Mouse (Mus musculus) heart, embryonic 14.5 days (tissue): ENCODE measurements around the gene Krt42. TPM values are rescaled to one million over a fixed set of nuclear protein-coding genes. Genes with fewer than 3 reads are reported as not detected.
"Not testable (repeated sequence)": the region's sequence is repeated elsewhere in the genome, so short reads cannot be mapped to it uniquely, and the experiment has no call there.

Experiments
- ATAC-seq: fragments of 200-750 bp; cut with Nextera tagmentation; 2 replicates; pipeline ENCODE4 v1.8.0; 2017; ENCODE audit warnings: low read depth, moderate TSS enrichment; ENCODE audit not compliant: insufficient number of reproducible peaks, insufficient read depth, low FRiP score
- H3K27ac ChIP-seq, 2 experiments: fragments of 200-500 bp in 1 of 2; fragments of 300-500 bp in 1 of 2; sonication (generic) in 1 of 2; replicated peaks in 1 of 2; 2 replicates each; pipeline ENCODE4 v1.5.1; 2012 to 2014; ENCODE audit warnings: low read depth in 2 of 2, low read length in 2 of 2, control low read depth in 1 of 2, mild to moderate bottlenecking in 1 of 2, mixed read lengths in 1 of 2; ENCODE audit not compliant: control insufficient read depth in 1 of 2, insufficient read depth in 1 of 2
- H3K27me3 ChIP-seq: fragments of 300-500 bp; sonication (generic); 2 replicates; pipeline ENCODE4 v1.6.1; 2014; ENCODE audit warnings: mild to moderate bottlenecking, low read length, control low read depth; ENCODE audit not compliant: control insufficient read depth, insufficient read depth
- H3K36me3 ChIP-seq: fragments of 300-500 bp; sonication (generic); 2 replicates; pipeline ENCODE4 v1.6.1; 2014; ENCODE audit warnings: mild to moderate bottlenecking, control low read depth, low read length, mixed read lengths; ENCODE audit not compliant: control insufficient read depth, insufficient read depth
- H3K4me1 ChIP-seq, 2 experiments: fragments of 200-500 bp in 1 of 2; fragments of 300-500 bp in 1 of 2; sonication (generic) in 1 of 2; 2 replicates each; pipeline ENCODE4 v1.6.1; 2012 to 2014; ENCODE audit warnings: low read length in 2 of 2, control low read depth in 1 of 2, mixed read lengths in 1 of 2; ENCODE audit not compliant: control insufficient read depth in 2 of 2, insufficient read depth in 2 of 2
- H3K4me2 ChIP-seq: fragments of 300-500 bp; sonication (generic); 2 replicates; pipeline ENCODE4 v1.6.1; 2014; ENCODE audit warnings: mild to moderate bottlenecking, low read length
- H3K4me3 ChIP-seq, 2 experiments: fragments of 200-500 bp in 1 of 2; fragments of 300-500 bp in 1 of 2; sonication (generic) in 1 of 2; 2 replicates each; pipeline ENCODE4 v1.5.1; 2012 to 2014; ENCODE audit warnings: low read length in 2 of 2, mild to moderate bottlenecking in 2 of 2, control low read depth in 1 of 2, low read depth in 1 of 2, moderate library complexity in 1 of 2; ENCODE audit not compliant: control insufficient read depth in 1 of 2, insufficient read depth in 1 of 2
- H3K9ac ChIP-seq: fragments of 300-500 bp; sonication (generic); 2 replicates; pipeline ENCODE4 v1.6.1; 2014; ENCODE audit warnings: mild to moderate bottlenecking, low read length
- H3K9me3 ChIP-seq: fragments of 300-500 bp; sonication (generic); 2 replicates; pipeline ENCODE4 v1.6.1; 2016; ENCODE audit warnings: low read length, control low read depth; ENCODE audit not compliant: control insufficient read depth
- WGBS: fragments of 180-500 bp; shearing (Covaris S2); extraction: QIAGEN DNeasy Blood & Tissue Kit; methylation state at CpG from one replicate; pipeline ENCODE4 v1.1.7; 2014; 5-methylcytosine and 5-hydroxymethylcytosine counted together
- polyA plus RNA-seq: library from polyadenylated mRNA; unstranded; fragments of >200 nt; fragmentation: Nextera tagmentation; extraction: Ambion mirVana; gene quantifications from 2 replicates; pipeline ENCODE4 v1.2.1, GENCODE M21; 2014

The Krt42 gene
- polyA plus RNA-seq, 1 experiment from 2014 or later = not detected

- WGBS = 87% methylated on average over 4 of the region's 4 CpGs
- H3K9ac ChIP-seq, ATAC-seq, H3K4me3 ChIP-seq, H3K4me2 ChIP-seq, H3K36me3 ChIP-seq, H3K27me3 ChIP-seq, H3K27ac ChIP-seq, H3K4me1 ChIP-seq: not testable (repeated sequence)
- peaks cover 13% of the 10 kb centered on the region for H3K9me3 ChIP-seq
Measured at GRCm38 (mm10) chr11:100240272-100240671, 29.4 kb downstream of the Krt42 start.

- Histone ChIP-seq H3K9me3 (peaks cover 7% of the 10 kb centered on the region), H3K9ac (no peak overlapping the region), H3K27ac (no peak overlapping the region), H3K4me1 (no peaks in the 10 kb centered on the region), H3K4me2 (no peak overlapping the region), H3K4me3 (no peak overlapping the region), H3K27me3 (no peaks in the 10 kb centered on the region), H3K36me3 (no peaks in the 10 kb centered on the region)
- 63% methylated on average over 8 of the region's 8 CpGs for WGBS
- no peak for ATAC-seq
Measured at GRCm38 (mm10) chr11:100221741-100222140, 47.9 kb downstream of the Krt42 start.

- Histone ChIP-seq H3K4me3 (no peak overlapping the region), H3K9ac (no peak overlapping the region), H3K27ac (no peak overlapping the region), H3K4me1 (no peaks in the 10 kb centered on the region), H3K4me2 (no peak overlapping the region), H3K36me3 (no peaks in the 10 kb centered on the region), H3K9me3 (no peaks in the 10 kb centered on the region; the same call in 1 of the 2 replicates), H3K27me3 (no peaks in the 10 kb centered on the region)
- no peak for ATAC-seq
- WGBS = 83% methylated on average over 4 of the region's 4 CpGs
Measured at GRCm38 (mm10) chr11:100219304-100219703, 50.4 kb downstream of the Krt42 start.

Other genes starting within 250 kb of the Krt42 start
- gene Krt33b, start 240.0 kb downstream of the Krt42 start, polyA plus RNA-seq = not detected in 2 replicates
- not detected in 2 replicates for gene Krt34, start 228.3 kb downstream of the Krt42 start, polyA plus RNA-seq
- not detected in 2 replicates for gene Krt31, start 219.3 kb downstream of the Krt42 start, polyA plus RNA-seq
- not detected in 2 replicates for gene Krt32, start 181.6 kb downstream of the Krt42 start, polyA plus RNA-seq
- not detected in 2 replicates for gene Krt35, start 173.6 kb downstream of the Krt42 start, polyA plus RNA-seq
- gene Krt36, start 164.2 kb downstream of the Krt42 start, polyA plus RNA-seq = not detected in 2 replicates
- gene Krt13, start 148.3 kb downstream of the Krt42 start, polyA plus RNA-seq = not detected in 2 replicates
- 0.50 TPM in 1 of 2 replicates, not detected in the other for gene Krt15, start 133.9 kb downstream of the Krt42 start, polyA plus RNA-seq
- 30.7 and 35.0 TPM in 2 replicates for gene Krt19, start 121.2 kb downstream of the Krt42 start, polyA plus RNA-seq
- not detected in 2 replicates for gene Krt9, start 76.6 kb downstream of the Krt42 start, polyA plus RNA-seq
- 1.5 and 1.9 TPM in 2 replicates for gene Krt14, start 62.3 kb downstream of the Krt42 start, polyA plus RNA-seq
- not detected in 2 replicates for gene Krt16, start 21.0 kb downstream of the Krt42 start, polyA plus RNA-seq
- 1.4 TPM in 2 replicates for gene Krt17, start 8.8 kb downstream of the Krt42 start, polyA plus RNA-seq
- 1,807 and 1,900 TPM in 2 replicates for gene Eif1, start 50.0 kb upstream of the Krt42 start, polyA plus RNA-seq
- gene Gast, start 64.5 kb upstream of the Krt42 start, polyA plus RNA-seq = not detected in 2 replicates
- gene Hap1, start 86.3 kb upstream of the Krt42 start, polyA plus RNA-seq = 3.4 and 4.3 TPM in 2 replicates
- gene Jup, start 127.9 kb upstream of the Krt42 start, polyA plus RNA-seq = 117 and 118 TPM in 2 replicates
- 54.7 and 58.1 TPM in 2 replicates for gene P3h4, start 145.0 kb upstream of the Krt42 start, polyA plus RNA-seq
- 94.5 and 95.3 TPM in 2 replicates for gene Fkbp10, start 145.8 kb upstream of the Krt42 start, polyA plus RNA-seq
- 95.8 and 102 TPM in 2 replicates for gene Nt5c3b, start 171.9 kb upstream of the Krt42 start, polyA plus RNA-seq
- 0.36 and 0.44 TPM in 2 replicates for gene Klhl10, start 172.0 kb upstream of the Krt42 start, polyA plus RNA-seq
- 8.6 and 9.3 TPM in 2 replicates for gene Klhl11, start 202.9 kb upstream of the Krt42 start, polyA plus RNA-seq